Mouse (Mus musculus) spleen, postnatal 10 days (tissue): Measurements from ENCODE around the gene Slc39a11.
A peak's percentile ranks its signal among the peaks of the same experiment; 100 is the strongest.

Source experiments
- DNase-seq, 2 experiments: peaks; one replicate each; pipeline ENCODE4 v3.0.0; 2021 to 2022; ENCODE audit warnings: low spot score in 2 of 2

The Slc39a11 gene

GRCm38 (mm10) chr11:113649353-113650210, at the start of gene Slc39a11:
Gene Slc39a11, minus strand, starts transcription at chr11:113650079.
- peak; percentile 75 to 81 for DNase-seq

- no peak for DNase-seq
These were observed 49.8 kb upstream of the Slc39a11 start for GRCm38 (mm10) chr11:113699643-113700042.

- no peak for DNase-seq
These were observed 48.2 kb upstream of the Slc39a11 start for GRCm38 (mm10) chr11:113698013-113698545.

GRCm38 (mm10) chr11:113697571-113697970, 47.7 kb upstream of the Slc39a11 start:
- DNase-seq, result no peak

GRCm38 (mm10) chr11:113691851-113692250, 42.0 kb upstream of the Slc39a11 start:
- DNase-seq, result no peak

GRCm38 (mm10) chr11:113691318-113691717, 41.4 kb upstream of the Slc39a11 start:
- DNase-seq, result no peak

GRCm38 (mm10) chr11:113690506-113690905, 40.6 kb upstream of the Slc39a11 start:
- DNase-seq, result no peak

- DNase-seq, result no peak
These were observed 37.2 kb upstream of the Slc39a11 start for GRCm38 (mm10) chr11:113687031-113687430.

GRCm38 (mm10) chr11:113684707-113685426, 35.0 kb upstream of the Slc39a11 start:
- no peak for DNase-seq

- peak; percentile 96 to 97 for DNase-seq
These were observed 34.3 kb upstream of the Slc39a11 start, which contains the start of the genes Fam104a and D11Wsu47e for GRCm38 (mm10) chr11:113683957-113684706. Gene Fam104a, minus strand, starts transcription at chr11:113684155. Gene D11Wsu47e, plus strand, starts transcription at chr11:113684412.

GRCm38 (mm10) chr11:113683627-113683956, 33.7 kb upstream of the Slc39a11 start:
- no peak for DNase-seq

GRCm38 (mm10) chr11:113682897-113683626, 33.2 kb upstream of the Slc39a11 start:
- DNase-seq, result peak; percentile 60 to 68

GRCm38 (mm10) chr11:113681979-113682378, 32.1 kb upstream of the Slc39a11 start:
- DNase-seq, result no peak

GRCm38 (mm10) chr11:113680954-113681353, 31.1 kb upstream of the Slc39a11 start:
- DNase-seq, result peak; percentile 52 to 54

- no peak for DNase-seq
These were observed 28.5 kb upstream of the Slc39a11 start for GRCm38 (mm10) chr11:113678373-113678772.

- no peak for DNase-seq
These were observed 27.5 kb upstream of the Slc39a11 start for GRCm38 (mm10) chr11:113677378-113677777.

GRCm38 (mm10) chr11:113676847-113677246, 27.0 kb upstream of the Slc39a11 start:
- DNase-seq, result no peak

- DNase-seq, result no peak
These were observed 24.7 kb upstream of the Slc39a11 start for GRCm38 (mm10) chr11:113674595-113674994.

- DNase-seq, result no peak
These were observed 23.7 kb upstream of the Slc39a11 start for GRCm38 (mm10) chr11:113673614-113674013.

GRCm38 (mm10) chr11:113669711-113670110, 19.8 kb upstream of the Slc39a11 start:
- no peak for DNase-seq

- no peak for DNase-seq
These were observed 19.0 kb upstream of the Slc39a11 start for GRCm38 (mm10) chr11:113668857-113669256.
